Mouse (Mus musculus) lung, adult 2 months (tissue): ENCODE data around the gene Ptpn14.

Source experiments
- CTCF ChIP-seq: fragments of 200-500 bp; IDR thresholded peaks from 2 replicates; pipeline ENCODE4 v1.5.1; 2011; ENCODE audit warnings: mild to moderate bottlenecking, low read length, control low read depth; ENCODE audit not compliant: insufficient read depth
- POLR2A ChIP-seq: fragments of 200-500 bp; IDR thresholded peaks from 2 replicates; pipeline ENCODE4 v1.6.1; 2011; ENCODE audit warnings: low read depth, mild to moderate bottlenecking, control low read depth, low read length, borderline replicate concordance; ENCODE audit errors: extremely low read depth

DNA sequence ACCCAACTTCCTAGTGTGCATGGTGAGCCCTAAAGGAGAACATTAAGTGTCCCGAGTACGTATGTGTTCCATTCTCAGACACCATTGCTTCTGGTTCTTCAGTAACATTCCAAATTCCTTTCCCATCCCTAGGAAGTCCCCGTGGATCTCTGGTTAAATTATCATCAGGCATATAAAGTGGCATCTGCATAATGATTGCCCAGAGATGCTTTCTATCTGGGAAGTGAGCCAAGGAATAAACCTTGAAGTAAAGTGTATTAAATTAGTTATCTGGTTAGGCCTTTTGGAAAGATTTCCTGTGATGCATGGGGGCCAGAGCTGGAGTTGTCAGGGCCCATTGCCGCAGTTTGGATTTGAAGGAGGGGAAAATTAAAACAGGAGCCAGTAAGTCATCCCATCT, 144.0 kb downstream of the Ptpn14 start:
- TF ChIP-seq CTCF (no peak), POLR2A (no peak)
